Mouse (Mus musculus): ENCODE results near the gene Ago3. TPM values are rescaled to one million over a fixed set of nuclear protein-coding genes. Genes with fewer than 3 reads are reported as not detected.

Ago3 gene
- polyA plus RNA-seq, 1 experiment, result 21.9 TPM

DNA sequence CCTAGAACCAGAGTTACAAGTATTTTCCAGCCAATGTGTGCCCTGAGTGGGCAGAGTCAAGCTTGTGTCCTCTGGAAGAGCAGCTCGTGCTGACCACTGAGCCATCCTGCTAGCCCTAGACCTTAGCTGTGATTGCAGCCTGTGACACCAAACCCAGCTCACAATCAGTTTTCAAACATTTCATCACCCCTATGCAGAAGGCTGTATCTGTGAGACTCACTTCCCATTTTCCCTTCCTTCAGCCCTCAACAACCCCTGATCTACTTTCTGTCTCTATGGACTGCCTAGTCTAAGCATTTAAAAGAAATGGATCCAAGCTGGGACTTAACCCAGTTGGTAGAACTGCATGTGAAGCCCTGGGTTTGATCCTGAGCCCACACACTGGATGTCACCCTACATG lies 123.9 kb downstream of the Ago3 start:
- TF ChIP-seq CTCF (IDR thresholded peaks at IDR 0.05; ENCODE audit: low read depth, low read length) (no peak), POLR2A (IDR thresholded peaks at IDR 0.05; ENCODE audit: borderline replicate concordance, low read depth, low read length) (no peak)
- Histone ChIP-seq H3K4me3 (ENCODE audit: insufficient read depth, low read length) (no peak overlapping the region), H3K27ac (ENCODE audit: insufficient read depth, low read depth, low read length) (no peak overlapping the region), H3K4me1 (ENCODE audit: control insufficient read depth, insufficient read depth, low read length) (peaks cover 5% of the 10 kb centered on the region; the same call in 1 of the 2 replicates)

DNA sequence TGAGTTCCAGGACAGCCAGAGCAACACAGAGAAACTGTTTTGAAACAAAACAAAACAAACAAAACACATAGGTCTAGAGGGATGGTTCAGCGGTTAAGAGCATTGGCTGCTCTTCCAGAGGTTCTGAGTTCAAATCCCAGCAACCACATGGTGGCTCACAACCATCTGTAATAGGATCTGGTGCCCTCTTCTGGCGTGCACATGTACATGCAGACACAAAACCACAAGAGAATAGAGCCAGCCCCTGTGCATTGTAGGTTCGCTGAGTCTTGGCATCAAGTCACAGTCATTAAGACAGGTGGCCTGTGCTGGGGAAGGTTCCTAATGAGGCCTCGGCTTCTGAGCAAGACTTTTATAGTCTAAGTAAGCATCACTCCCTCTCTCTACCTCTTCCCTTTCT lies 125.5 kb downstream of the Ago3 start:
- Histone ChIP-seq H3K4me3 (ENCODE audit: insufficient read depth, low read length) (no peak overlapping the region), H3K27ac (ENCODE audit: insufficient read depth, low read depth, low read length) (no peak overlapping the region), H3K4me1 (ENCODE audit: control insufficient read depth, insufficient read depth, low read length) (peaks cover 5% of the 10 kb centered on the region; the same call in 1 of the 2 replicates)
- TF ChIP-seq POLR2A (IDR thresholded peaks at IDR 0.05; ENCODE audit: borderline replicate concordance, low read depth, low read length) (no peak), CTCF (IDR thresholded peaks at IDR 0.05; ENCODE audit: low read depth, low read length) (no peak)

DNA sequence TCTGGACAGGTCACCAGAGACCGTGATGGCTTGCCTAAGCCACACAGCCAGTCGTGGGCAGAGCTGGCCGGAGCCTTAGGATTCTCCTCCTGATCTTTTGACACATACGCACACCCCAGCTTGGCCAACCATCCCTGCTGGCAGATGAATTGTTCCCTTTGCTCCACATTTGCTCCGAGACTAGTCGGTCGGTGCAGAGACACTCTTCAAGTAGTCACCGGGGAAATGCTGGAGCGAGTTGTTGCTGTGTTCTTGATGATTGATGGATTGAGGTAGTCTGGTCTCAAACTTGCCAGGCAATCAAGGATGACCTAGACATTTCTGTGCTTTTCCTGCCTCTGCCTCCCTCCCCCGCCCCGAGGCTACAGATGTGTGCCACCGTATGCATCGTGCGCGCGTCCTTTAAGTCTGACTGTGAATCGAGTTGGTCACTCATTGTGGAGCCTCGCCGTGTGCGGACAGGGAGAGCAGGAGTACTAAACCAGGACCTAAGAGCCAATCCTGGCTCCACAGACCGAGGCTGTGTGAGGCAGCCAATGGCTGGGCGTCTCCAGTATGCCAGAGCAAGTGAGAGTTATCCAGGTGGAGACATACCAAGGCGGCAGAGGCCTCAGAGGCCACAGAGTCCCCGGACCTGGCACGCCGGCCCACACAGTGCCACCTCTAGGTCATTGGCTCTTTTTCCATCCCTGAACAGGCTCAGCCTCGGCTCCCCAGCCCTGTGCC lies 127.6 kb downstream of the Ago3 start:
- peak overlapping the region; percentile 29 for H3K4me3 ChIP-seq (ENCODE audit: insufficient read depth, low read length)
- no peak overlapping the region for H3K27ac ChIP-seq (ENCODE audit: insufficient read depth, low read depth, low read length)
- TF ChIP-seq POLR2A (IDR thresholded peaks at IDR 0.05; ENCODE audit: borderline replicate concordance, low read depth, low read length) (no peak), CTCF (IDR thresholded peaks at IDR 0.05; ENCODE audit: low read depth, low read length) (no peak)

DNA sequence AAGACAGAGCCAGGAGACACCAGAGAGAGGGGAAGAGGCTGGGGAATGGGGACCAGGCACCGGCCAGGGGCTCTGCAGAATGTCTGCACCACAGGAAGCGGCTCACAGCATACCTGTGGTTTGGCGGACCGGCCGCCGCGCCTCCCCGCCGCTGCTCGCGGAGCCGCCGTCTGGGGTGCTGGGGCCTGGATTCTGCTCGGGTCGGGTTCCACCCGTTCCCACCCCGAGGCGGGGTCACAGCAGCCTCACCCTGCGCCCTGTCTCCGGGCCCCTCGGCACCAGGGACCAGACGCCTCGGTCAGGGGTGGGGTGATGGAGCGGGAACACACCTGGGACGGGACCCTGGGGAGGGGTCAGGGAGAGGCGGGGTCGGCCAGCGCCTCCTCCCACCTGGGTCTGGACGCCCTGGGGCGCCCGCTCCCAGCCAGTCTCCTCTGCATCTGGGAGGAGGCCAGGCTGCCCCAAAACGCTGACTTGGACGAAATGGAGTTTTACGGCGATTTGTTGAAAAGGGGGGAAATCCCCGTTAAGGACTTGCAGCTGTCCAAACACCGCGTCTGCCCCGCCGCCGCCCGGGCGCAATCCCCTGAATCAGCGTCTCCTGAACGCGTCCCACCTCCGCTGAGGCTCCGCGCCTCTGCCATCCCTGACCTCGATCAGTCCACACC lies 128.3 kb downstream of the Ago3 start:
- peak overlapping the region; percentile 29 for H3K4me3 ChIP-seq (ENCODE audit: insufficient read depth, low read length)
- TF ChIP-seq POLR2A (IDR thresholded peaks at IDR 0.05; ENCODE audit: borderline replicate concordance, low read depth, low read length) (no peak), CTCF (IDR thresholded peaks at IDR 0.05; ENCODE audit: low read depth, low read length) (no peak)
- no peak overlapping the region for H3K27ac ChIP-seq (ENCODE audit: insufficient read depth, low read depth, low read length)
- H3K4me1 ChIP-seq (ENCODE audit: control insufficient read depth, insufficient read depth, low read length), result peaks cover 5% of the 10 kb centered on the region; the same call in 1 of the 2 replicates

More for the DNA sequence above, 127.6 kb downstream of the Ago3 start:
- peaks cover 5% of the 10 kb centered on the region; the same call in 1 of the 2 replicates for H3K4me1 ChIP-seq (ENCODE audit: control insufficient read depth, insufficient read depth, low read length)

DNA sequence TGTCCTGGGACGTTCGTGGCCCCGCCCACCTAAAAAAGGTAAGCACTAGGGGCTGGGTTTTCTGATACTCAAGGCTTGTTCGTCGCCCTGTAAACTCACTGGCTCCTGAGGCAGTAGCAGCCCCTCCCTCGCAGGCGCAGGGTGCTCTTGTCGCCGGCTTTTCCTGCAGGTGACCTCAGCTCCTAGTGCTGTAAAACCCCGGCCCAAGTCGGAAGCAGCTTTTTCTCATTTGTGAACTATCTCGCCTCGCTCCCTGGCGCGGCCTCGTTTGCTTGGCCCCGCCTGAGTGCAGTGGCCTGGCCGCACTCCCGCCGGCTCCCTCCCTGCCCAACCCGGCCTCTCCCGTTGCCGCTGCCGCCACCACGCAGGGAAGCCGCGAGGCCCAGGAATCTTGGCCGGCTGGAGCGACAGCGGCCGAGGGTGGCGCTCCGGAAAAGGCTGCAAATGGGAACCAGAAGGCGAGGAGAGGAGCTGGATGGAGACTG lies 132.7 kb downstream of the Ago3 start:
- peak overlapping the region; percentile 12 for H3K4me3 ChIP-seq (ENCODE audit: insufficient read depth, low read length)
- H3K4me1 ChIP-seq (ENCODE audit: control insufficient read depth, insufficient read depth, low read length), result no peaks in the 10 kb centered on the region
- H3K27ac ChIP-seq (ENCODE audit: insufficient read depth, low read depth, low read length), result no peak overlapping the region
- TF ChIP-seq POLR2A (IDR thresholded peaks at IDR 0.05; ENCODE audit: borderline replicate concordance, low read depth, low read length) (no peak), CTCF (IDR thresholded peaks at IDR 0.05; ENCODE audit: low read depth, low read length) (no peak)

DNA sequence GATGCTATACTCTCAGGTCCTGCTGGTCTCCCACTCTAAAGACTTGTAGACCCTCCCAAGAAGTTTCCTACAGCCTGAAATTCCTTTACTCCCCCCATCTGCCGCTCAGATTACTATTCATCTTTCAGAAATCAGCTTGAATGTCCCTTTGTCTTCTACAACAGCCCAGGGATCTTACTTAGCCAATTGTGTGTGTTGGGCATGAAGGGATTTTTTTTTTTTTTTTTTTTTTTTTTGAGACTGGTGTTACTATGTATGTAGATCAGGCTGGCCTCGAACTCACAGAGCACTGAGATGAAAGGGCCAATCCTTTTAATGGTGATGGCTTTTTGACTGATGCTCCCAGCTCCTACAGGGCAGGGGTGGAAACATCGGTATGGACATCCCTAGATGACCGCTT lies 133.4 kb downstream of the Ago3 start:
- Histone ChIP-seq H3K4me1 (ENCODE audit: control insufficient read depth, insufficient read depth, low read length) (no peaks in the 10 kb centered on the region), H3K27ac (ENCODE audit: insufficient read depth, low read depth, low read length) (no peak overlapping the region), H3K4me3 (ENCODE audit: insufficient read depth, low read length) (no peak overlapping the region)
- no peak for TF ChIP-seq CTCF (IDR thresholded peaks at IDR 0.05; ENCODE audit: low read depth, low read length)

DNA sequence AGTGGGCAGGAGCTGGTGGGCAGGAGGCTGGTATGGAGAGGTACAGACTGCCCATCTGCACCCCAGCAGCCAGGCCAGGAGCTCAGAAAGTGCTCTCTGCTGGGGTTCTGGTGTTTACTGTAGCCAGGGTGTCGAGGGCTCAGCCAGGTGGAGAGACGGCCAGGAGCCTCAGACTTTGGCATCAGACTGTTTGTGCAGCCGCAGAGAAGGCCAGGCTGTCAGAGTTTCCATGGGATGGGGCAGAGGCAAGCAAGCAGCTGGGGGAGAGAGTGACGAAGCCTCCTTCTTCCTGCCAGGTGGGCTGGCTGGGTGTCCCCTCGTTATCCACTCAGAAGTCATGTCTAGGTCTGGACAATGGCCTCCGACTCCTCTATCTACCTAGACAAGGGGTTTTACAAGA lies 134.2 kb downstream of the Ago3 start:
- H3K4me1 ChIP-seq (ENCODE audit: control insufficient read depth, insufficient read depth, low read length), result no peaks in the 10 kb centered on the region
- TF ChIP-seq POLR2A (IDR thresholded peaks at IDR 0.05; ENCODE audit: borderline replicate concordance, low read depth, low read length), result no peak
- no peak for TF ChIP-seq CTCF (IDR thresholded peaks at IDR 0.05; ENCODE audit: low read depth, low read length)
- no peak overlapping the region for H3K4me3 ChIP-seq (ENCODE audit: insufficient read depth, low read length)
- H3K27ac ChIP-seq (ENCODE audit: insufficient read depth, low read depth, low read length), result no peak overlapping the region

DNA sequence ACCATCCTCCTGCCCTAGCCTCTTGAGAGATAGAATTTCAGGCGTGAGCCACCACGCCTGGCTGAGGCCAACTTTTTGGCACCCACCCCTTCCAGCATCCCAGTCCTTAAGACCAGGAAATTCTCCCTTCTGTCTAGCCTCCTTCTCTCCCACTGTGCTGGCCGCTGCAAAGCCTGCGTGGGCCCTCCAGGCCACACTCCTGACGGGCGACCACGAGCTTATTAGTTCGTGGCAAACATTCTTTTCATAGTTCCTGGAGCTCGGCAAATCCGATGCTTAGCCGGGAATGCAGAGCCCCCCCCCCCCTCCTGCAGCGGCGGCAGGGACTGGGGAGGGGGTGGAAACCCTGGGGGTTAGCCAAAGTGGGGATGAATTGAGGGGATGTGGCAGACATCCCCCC lies 138.2 kb downstream of the Ago3 start:
- H3K4me3 ChIP-seq (ENCODE audit: insufficient read depth, low read length), result no peak overlapping the region
- TF ChIP-seq CTCF (IDR thresholded peaks at IDR 0.05; ENCODE audit: low read depth, low read length) (no peak), POLR2A (IDR thresholded peaks at IDR 0.05; ENCODE audit: borderline replicate concordance, low read depth, low read length) (no peak)
- H3K27ac ChIP-seq (ENCODE audit: insufficient read depth, low read depth, low read length), result no peak overlapping the region
- H3K4me1 ChIP-seq (ENCODE audit: control insufficient read depth, insufficient read depth, low read length), result no peaks in the 10 kb centered on the region

DNA sequence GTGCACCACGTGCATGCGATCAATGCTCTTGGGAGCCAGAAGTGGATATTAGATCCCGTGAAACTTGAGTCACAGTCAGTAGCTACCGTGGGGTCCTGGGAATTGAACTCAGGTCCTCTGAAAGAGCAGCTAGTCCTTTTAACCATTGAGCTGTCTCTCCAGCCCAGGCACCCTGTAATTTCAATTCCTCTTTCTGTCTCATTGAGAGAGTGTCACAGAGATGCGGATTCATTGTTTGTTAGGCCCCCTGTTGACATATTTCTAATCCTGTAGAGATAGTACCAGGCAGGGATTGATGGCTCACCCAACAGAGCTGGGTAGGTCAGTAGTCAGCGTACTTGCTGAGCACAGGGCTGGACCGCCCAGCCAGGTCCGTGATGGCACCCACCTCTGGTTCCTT lies 139.0 kb downstream of the Ago3 start:
- TF ChIP-seq CTCF (IDR thresholded peaks at IDR 0.05; ENCODE audit: low read depth, low read length), result no peak
- TF ChIP-seq POLR2A (IDR thresholded peaks at IDR 0.05; ENCODE audit: borderline replicate concordance, low read depth, low read length), result no peak

DNA sequence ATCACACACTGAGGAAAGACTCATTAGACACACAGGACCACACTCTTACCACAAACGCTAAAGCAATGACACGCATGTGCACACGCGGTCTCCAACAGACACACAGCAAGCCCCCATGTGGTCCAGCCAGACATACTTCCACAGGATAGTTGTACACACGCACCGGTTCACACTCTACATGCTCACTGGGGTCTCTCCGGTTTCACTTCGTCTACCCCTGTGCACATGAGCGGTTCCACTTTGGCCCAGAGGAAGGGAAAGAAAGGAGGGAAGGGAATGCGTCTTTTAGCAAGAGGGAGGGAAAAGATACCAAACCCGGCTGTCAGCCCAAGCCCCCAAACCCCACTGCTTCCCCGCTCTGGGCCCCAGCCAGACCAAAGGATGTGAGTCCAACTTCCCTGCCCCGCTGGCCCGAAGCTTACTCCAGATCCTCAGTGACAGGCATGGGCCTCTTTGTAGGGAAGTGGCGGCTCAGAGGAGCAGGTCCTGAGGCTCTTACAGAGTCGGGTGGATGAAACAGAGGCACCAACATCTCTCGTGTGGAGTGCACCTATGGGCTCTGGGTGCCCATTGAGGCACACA lies 141.2 kb downstream of the Ago3 start:
- no peak for TF ChIP-seq CTCF (IDR thresholded peaks at IDR 0.05; ENCODE audit: low read depth, low read length)
- TF ChIP-seq POLR2A (IDR thresholded peaks at IDR 0.05; ENCODE audit: borderline replicate concordance, low read depth, low read length), result no peak
- Histone ChIP-seq H3K4me3 (ENCODE audit: insufficient read depth, low read length) (peak overlapping the region; percentile 13), H3K27ac (ENCODE audit: insufficient read depth, low read depth, low read length) (no peak overlapping the region), H3K4me1 (ENCODE audit: control insufficient read depth, insufficient read depth, low read length) (no peaks in the 10 kb centered on the region)

More for the DNA sequence above, 139.0 kb downstream of the Ago3 start:
- Histone ChIP-seq H3K4me3 (ENCODE audit: insufficient read depth, low read length) (no peak overlapping the region), H3K27ac (ENCODE audit: insufficient read depth, low read depth, low read length) (no peak overlapping the region), H3K4me1 (ENCODE audit: control insufficient read depth, insufficient read depth, low read length) (no peaks in the 10 kb centered on the region)

Data from bone marrow macrophage, adult 2 months (primary cell).